Mouse (Mus musculus) embryonic facial prominence, embryonic 14.5 days (tissue): ENCODE measurements around the gene Plscr2. TPM values are rescaled to one million over a fixed set of nuclear protein-coding genes. Genes with fewer than 3 reads are reported as not detected.
A peak's percentile ranks its signal among the peaks of the same experiment; 100 is the strongest.

Experiments used
- ATAC-seq: fragments of 200-750 bp; cut with Nextera tagmentation; 2 replicates; pipeline ENCODE4 v1.8.0; 2017; ENCODE audit warnings: low read depth, moderate number of reproducible peaks, moderate TSS enrichment
- DNase-seq: peaks from one replicate; pipeline ENCODE4 v3.0.0-alpha.2; 2015; ENCODE audit warnings: low spot score
- H3K27ac ChIP-seq: fragments of 300-500 bp; sonication (generic); replicated peaks from 2 replicates; pipeline ENCODE4 v1.5.1; 2014; ENCODE audit warnings: low read depth, mild to moderate bottlenecking, low read length, moderate library complexity
- H3K27me3 ChIP-seq: fragments of 300-500 bp; sonication (generic); replicated peaks from 2 replicates; pipeline ENCODE4 v1.6.1; 2014; ENCODE audit warnings: low read length; ENCODE audit not compliant: control insufficient read depth, insufficient read depth
- H3K36me3 ChIP-seq: fragments of 300-500 bp; sonication (generic); 2 replicates; pipeline ENCODE4 v1.6.1; 2014; ENCODE audit warnings: low read length, mixed read lengths; ENCODE audit not compliant: control insufficient read depth, insufficient read depth
- H3K4me1 ChIP-seq: fragments of 300-500 bp; sonication (generic); 2 replicates; pipeline ENCODE4 v1.6.1; 2014; ENCODE audit warnings: antibody characterized with exemption, low read length; ENCODE audit not compliant: control insufficient read depth, insufficient read depth
- H3K4me2 ChIP-seq: fragments of 300-500 bp; sonication (generic); 2 replicates; pipeline ENCODE4 v1.6.1; 2014; ENCODE audit warnings: low read depth, mild to moderate bottlenecking, low read length, moderate library complexity, mixed read lengths
- H3K4me3 ChIP-seq: fragments of 300-500 bp; sonication (generic); 2 replicates; pipeline ENCODE4 v1.5.1; 2014; ENCODE audit warnings: low read depth, mild to moderate bottlenecking, low read length
- H3K9ac ChIP-seq: fragments of 300-500 bp; sonication (generic); 2 replicates; pipeline ENCODE4 v1.6.1; 2014; ENCODE audit warnings: low read depth, mild to moderate bottlenecking, low read length, moderate library complexity, mixed read lengths
- H3K9me3 ChIP-seq: fragments of 300-500 bp; sonication (generic); 2 replicates; pipeline ENCODE4 v1.6.1; 2016; ENCODE audit warnings: low read length; ENCODE audit not compliant: control insufficient read depth
- WGBS: fragments of 180-500 bp; shearing (Covaris S2); extraction: QIAGEN DNeasy Blood & Tissue Kit; methylation state at CpG from one replicate; pipeline ENCODE4 v1.1.7; 2014; 5-methylcytosine and 5-hydroxymethylcytosine counted together
- polyA plus RNA-seq: library from polyadenylated mRNA; unstranded; fragments of >200 nt; fragmentation: Nextera tagmentation; extraction: Ambion mirVana; gene quantifications from 2 replicates; pipeline ENCODE4 v1.2.1, GENCODE M21; 2014

Gene Plscr2
- polyA plus RNA-seq, 1 experiment from 2014 or later = 1.7 TPM

- no peak for ATAC-seq
- H3K4me1 ChIP-seq = no peaks in the 10 kb centered on the region
- H3K36me3 ChIP-seq = no peaks in the 10 kb centered on the region
- no peak overlapping the region for H3K4me2 ChIP-seq
- no peak overlapping the region for H3K9ac ChIP-seq
- H3K4me3 ChIP-seq = no peak overlapping the region
- WGBS = 65% methylated on average over 2 of the region's 2 CpGs
- H3K27me3 ChIP-seq = no peaks in the 10 kb centered on the region
- no peaks in the 10 kb centered on the region for H3K9me3 ChIP-seq
- DNase-seq = no peak
- H3K27ac ChIP-seq = no peak overlapping the region
Measured at GRCm38 (mm10) chr9:92292169-92292568, 16.8 kb downstream of the Plscr2 start.

DNA sequence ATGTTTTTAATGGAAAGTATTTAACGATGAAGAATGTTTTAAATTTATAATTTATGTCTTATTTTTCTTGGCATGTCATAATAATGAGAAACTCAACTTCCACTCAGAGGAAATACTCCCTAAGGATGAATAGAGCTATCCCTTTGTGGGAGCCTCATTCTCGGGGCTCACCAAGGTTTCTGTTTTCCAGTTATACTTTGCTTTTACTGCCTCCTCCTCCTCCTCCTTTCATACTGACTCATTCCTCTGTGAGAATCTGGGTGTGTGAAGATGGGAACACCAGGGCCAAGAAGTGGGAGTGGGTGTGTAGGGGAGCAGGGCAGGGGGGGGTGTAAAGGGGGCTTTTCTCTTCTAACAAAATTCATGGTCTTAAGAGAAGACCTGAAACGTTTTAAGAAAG, 17.5 kb downstream of the Plscr2 start:
- ATAC-seq = no peak

DNA sequence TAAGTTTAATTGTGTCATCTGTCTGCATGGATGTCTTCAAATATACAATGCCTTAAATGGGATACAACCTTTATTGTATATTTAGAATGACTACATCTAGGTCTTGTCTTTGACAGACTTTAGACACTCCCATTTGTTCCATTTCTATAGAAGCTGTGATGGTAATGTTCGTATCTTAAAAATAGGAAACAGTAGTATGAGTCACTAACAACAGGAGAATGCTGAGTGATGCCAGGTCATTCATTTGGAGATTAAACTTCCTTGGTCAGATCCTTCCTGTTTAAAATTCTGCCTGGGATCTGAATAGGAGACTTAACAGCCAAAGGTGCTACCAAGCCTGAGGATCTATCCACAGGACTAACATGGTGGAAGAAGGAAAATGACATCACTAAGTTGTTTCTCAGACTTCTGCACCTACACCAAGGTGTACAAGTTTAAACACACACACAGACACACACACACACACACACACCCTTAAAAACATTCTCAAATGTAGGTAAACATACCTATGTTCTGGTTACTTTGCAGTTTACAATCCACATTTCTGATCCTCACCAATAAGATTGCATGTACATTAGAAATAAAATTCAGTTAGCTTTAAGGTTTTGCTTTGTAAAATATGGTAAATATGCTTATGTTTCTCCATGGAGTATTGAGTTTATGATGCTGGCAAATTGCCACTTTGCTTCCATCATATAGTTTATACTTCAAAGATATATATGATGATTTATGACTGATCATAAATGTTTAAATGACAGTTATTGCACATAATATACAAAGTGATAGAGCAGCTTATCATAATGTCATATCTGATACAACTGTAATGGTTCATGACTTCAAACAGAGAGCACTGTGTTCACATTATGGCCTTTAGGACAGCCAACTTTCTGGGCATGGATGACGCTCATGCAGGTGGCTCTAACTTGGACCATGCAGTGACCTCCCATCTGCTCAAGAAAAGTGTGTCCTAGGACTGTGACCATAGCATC, 18.5 kb downstream of the Plscr2 start:
- Histone ChIP-seq H3K27me3 (no peaks in the 10 kb centered on the region), H3K9ac (no peak overlapping the region), H3K27ac (no peak overlapping the region), H3K4me3 (no peak overlapping the region), H3K4me1 (no peaks in the 10 kb centered on the region), H3K36me3 (no peaks in the 10 kb centered on the region), H3K4me2 (no peak overlapping the region), H3K9me3 (no peaks in the 10 kb centered on the region)
- no peak for DNase-seq
- WGBS = 83% methylated on average over 2 of the region's 2 CpGs
- ATAC-seq = no peak

More for the DNA sequence above, 17.5 kb downstream of the Plscr2 start:
- H3K9ac ChIP-seq = no peak overlapping the region
- no peak overlapping the region for H3K27ac ChIP-seq
- no peaks in the 10 kb centered on the region for H3K36me3 ChIP-seq
- H3K27me3 ChIP-seq = no peaks in the 10 kb centered on the region
- no peak overlapping the region for H3K4me3 ChIP-seq
- H3K4me2 ChIP-seq = no peak overlapping the region
- no peaks in the 10 kb centered on the region for H3K4me1 ChIP-seq
- 59% methylated on average over 3 of the region's 3 CpGs for WGBS
- no peak for DNase-seq
- no peaks in the 10 kb centered on the region for H3K9me3 ChIP-seq

GRCm38 (mm10) chr9:92298288-92298687, 22.9 kb downstream of the Plscr2 start:
- Histone ChIP-seq H3K4me1 (no peaks in the 10 kb centered on the region), H3K27ac (no peak overlapping the region), H3K9me3 (no peaks in the 10 kb centered on the region), H3K4me2 (no peak overlapping the region), H3K4me3 (no peak overlapping the region), H3K36me3 (no peaks in the 10 kb centered on the region), H3K9ac (no peak overlapping the region), H3K27me3 (no peaks in the 10 kb centered on the region)
- ATAC-seq = no peak
- WGBS = 72% methylated on average over 1 of the region's 1 CpGs
- DNase-seq = no peak

GRCm38 (mm10) chr9:92301213-92301612, 25.8 kb downstream of the Plscr2 start:
- no peaks in the 10 kb centered on the region for H3K9me3 ChIP-seq
- H3K4me2 ChIP-seq = no peak overlapping the region
- H3K4me3 ChIP-seq = no peak overlapping the region
- H3K4me1 ChIP-seq = no peaks in the 10 kb centered on the region; the same call in 1 of the 2 replicates
- DNase-seq (no peak), ATAC-seq (no peak)
- WGBS = 42% methylated on average over 3 of the region's 3 CpGs
- H3K27ac ChIP-seq = no peak overlapping the region
- H3K27me3 ChIP-seq = no peaks in the 10 kb centered on the region
- no peak overlapping the region for H3K9ac ChIP-seq
- no peaks in the 10 kb centered on the region for H3K36me3 ChIP-seq

DNA sequence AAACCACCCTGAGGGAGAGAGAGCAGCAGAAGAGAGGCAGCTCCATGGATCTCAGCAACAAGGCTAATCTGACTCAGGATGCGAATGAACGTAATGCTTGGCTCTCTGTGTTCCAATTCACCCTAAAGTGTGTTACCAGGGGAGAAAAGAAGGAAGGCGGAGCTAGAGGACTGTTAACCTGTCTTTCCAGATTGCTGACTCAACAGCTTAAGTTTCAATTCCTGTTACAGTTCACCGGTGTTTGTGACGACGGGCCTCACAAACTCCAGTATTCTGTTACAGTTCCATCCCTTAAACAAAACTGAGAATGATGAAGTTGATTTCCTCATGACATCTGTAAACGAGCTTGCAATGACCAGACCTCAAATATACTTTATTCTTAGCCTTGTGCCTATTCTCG, 29.7 kb downstream of the Plscr2 start:
- ATAC-seq (no peak; the same call in 1 of the 2 replicates), DNase-seq (peak; percentile 27)
- Histone ChIP-seq H3K4me2 (no peak overlapping the region), H3K36me3 (no peaks in the 10 kb centered on the region), H3K4me1 (no peaks in the 10 kb centered on the region; the same call in 1 of the 2 replicates), H3K9me3 (no peaks in the 10 kb centered on the region), H3K9ac (no peak overlapping the region), H3K4me3 (no peak overlapping the region), H3K27me3 (no peaks in the 10 kb centered on the region), H3K27ac (no peak overlapping the region)
- 57% methylated on average over 8 of the region's 8 CpGs for WGBS

DNA sequence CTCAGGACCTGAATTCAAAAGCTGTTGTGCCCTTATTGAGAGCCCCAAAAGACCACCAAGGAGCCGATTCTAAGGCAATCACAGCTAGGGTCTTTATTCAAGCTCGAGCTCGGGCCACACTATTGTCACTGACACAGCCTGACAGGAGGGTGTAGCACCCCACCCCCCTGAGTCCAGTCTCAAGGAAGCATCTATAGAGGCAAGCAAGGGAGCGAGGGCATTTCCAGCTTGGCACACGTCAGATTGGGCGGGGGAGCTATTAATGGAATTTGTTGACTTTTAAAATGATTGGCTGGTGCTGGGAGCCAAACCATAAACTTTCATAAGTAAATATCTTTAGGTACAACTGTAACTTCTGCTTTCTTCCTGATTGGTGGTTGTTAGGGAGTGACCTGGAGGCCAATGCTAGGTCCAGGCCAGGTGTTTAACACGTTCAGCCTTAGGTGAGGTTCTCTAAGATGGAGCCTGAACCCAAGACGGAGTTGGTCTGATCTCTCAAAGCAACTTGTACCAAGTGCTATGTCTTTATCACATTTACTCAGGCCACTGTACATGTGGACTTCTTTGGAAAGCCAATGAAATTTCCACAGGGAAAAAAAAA, 30.3 kb downstream of the Plscr2 start:
- no peak overlapping the region for H3K27ac ChIP-seq
- WGBS = 84% methylated on average over 8 of the region's 8 CpGs
- no peak overlapping the region for H3K4me3 ChIP-seq
- H3K4me2 ChIP-seq = no peak overlapping the region
- H3K36me3 ChIP-seq = no peaks in the 10 kb centered on the region
- no peak overlapping the region for H3K9ac ChIP-seq
- ATAC-seq (no peak), DNase-seq (no peak)
- H3K27me3 ChIP-seq = no peaks in the 10 kb centered on the region
- H3K9me3 ChIP-seq = no peaks in the 10 kb centered on the region
- no peaks in the 10 kb centered on the region; the same call in 1 of the 2 replicates for H3K4me1 ChIP-seq

- H3K4me3 ChIP-seq = no peak within 1 kb of the TSS
Measured at GRCm38 (mm10) chr9:92309077-92309476, 33.7 kb downstream of the Plscr2 start, which contains the start of gene 1700057G04Rik. 1700057G04Rik (plus strand) TSS chr9:92309377.

More at GRCm38 (mm10) chr9:92309077-92309476, 33.7 kb downstream of the Plscr2 start, which contains the start of gene 1700057G04Rik:
- Histone ChIP-seq H3K9me3 (no peaks in the 10 kb centered on the region), H3K4me1 (no peaks in the 10 kb centered on the region; the same call in 1 of the 2 replicates), H3K9ac (no peak within 1 kb of the TSS), H3K4me2 (no peak within 1 kb of the TSS), H3K27me3 (no peaks in the 10 kb centered on the region), H3K27ac (no peak within 1 kb of the TSS), H3K36me3 (no peaks in the 10 kb centered on the region)
- 85% methylated on average over 1 of the region's 1 CpGs for WGBS
- DNase-seq = no peak
- no peak for ATAC-seq
